Mouse (Mus musculus): ENCODE data around the gene Usp44.
A peak's percentile ranks its signal among the peaks of the same experiment; 100 is the strongest.
"Not testable (repeated sequence)": the region's sequence is repeated elsewhere in the genome, so short reads cannot be mapped to it uniquely, and the experiment has no call there.

Gene Usp44

GRCm38 (mm10) chr10:93830931-93831729 lies at the start of gene Usp44:
Usp44 (plus strand) TSS chr10:93831555.
- no peak for DNase-seq (ENCODE audit: low spot score in 2 of 2)

DNA sequence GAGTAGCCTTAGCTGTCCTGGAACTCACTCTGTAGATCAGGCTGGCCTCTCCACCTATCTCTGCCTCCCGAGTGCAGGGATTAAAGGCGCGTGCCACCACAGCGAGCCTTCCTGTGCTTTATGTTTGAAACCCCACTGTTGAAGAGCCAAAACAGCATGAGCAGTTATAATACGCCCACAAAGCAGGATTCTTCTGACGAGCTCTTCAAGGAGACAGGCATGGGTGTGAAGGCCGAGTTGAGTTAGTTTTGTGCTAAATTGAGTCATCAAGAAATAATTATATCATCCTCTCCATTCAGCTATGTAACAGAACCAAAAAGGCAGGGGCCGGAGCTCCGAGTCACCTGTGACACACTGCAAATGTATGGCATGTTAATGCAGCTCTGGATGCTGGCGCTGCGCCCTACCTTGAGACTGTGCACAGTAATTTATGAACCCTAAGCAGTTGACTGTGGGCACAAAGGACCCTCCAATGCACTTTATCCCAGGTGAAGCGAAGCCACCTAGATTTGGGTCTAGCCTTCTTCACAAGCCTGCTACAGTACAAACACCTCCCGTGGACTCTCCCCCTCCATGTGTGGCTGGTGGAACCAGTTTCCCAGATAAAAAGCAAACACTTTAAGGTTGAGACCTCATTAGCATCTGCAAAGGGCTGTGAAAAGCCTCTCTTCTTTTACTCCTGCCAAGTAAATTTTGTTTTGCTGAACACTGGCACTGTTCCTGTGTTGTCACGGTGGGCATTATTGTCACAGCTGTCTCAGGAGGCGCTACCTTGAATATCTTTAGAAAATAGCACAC lies 47.9 kb upstream of the Usp44 start:
- no peak for DNase-seq (ENCODE audit: low spot score in 2 of 2)

GRCm38 (mm10) chr10:93799711-93800362 lies 31.5 kb upstream of the Usp44 start:
- DNase-seq (ENCODE audit: low spot score in 2 of 2): no peak

DNA sequence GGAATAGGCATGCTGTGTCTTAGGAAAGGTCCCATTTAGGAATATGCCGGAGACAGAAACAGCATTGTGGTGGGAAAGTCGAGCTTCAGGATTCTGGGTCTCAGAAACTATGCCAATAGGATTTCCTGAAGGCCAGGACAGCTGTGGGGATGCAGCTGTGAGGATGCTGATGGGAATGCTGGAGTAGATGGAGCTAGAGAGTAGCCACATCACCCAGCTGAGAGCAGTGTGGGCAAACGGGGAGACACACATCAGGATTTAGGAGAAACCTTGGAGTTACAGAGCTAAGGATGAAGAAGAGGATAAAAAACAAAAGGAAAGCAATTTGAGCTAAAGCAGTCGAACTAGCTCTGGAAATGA lies 31.0 kb upstream of the Usp44 start:
- DNase-seq (ENCODE audit: low spot score in 2 of 2): no peak

DNA sequence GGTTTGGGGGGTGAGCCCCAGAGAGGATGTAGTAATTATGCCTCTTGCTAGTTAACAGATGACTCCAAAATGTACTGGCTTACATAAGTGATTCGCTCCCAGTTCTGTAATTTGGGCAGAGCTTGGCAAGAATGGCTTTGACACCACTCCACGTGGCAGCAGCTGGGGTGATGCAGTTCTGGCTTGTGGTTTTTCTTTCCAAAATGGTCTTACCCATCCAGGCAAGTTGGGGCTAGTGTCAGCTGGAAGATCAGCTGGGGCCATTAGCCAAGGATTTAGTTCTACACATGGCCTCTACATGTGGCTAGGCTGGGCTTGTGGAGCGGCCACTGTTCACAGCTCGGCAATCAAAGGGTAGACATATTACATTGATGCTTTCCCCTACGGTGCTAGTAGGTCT lies 30.5 kb upstream of the Usp44 start:
- DNase-seq (ENCODE audit: low spot score in 2 of 2): no peak

DNA sequence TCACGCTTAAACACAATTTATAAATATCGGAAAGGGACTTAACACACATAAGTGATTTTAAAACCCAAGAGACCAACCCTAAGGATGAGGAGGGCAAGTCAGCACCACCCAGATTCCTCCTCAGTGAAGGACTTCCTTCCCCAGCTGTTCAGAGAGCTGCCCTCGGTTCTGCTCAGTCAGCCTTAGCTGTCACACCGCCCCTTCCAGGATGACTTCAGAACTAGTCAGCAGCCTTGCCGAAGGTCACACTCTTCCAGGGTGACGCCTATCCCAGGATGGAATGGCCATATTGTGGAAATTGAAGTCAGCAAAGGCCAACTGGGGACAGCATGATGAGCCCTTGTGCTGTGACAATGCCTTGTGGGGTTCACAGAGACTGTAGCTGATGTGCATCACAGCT lies 28.2 kb upstream of the Usp44 start:
- DNase-seq (ENCODE audit: low spot score in 2 of 2): no peak

DNA sequence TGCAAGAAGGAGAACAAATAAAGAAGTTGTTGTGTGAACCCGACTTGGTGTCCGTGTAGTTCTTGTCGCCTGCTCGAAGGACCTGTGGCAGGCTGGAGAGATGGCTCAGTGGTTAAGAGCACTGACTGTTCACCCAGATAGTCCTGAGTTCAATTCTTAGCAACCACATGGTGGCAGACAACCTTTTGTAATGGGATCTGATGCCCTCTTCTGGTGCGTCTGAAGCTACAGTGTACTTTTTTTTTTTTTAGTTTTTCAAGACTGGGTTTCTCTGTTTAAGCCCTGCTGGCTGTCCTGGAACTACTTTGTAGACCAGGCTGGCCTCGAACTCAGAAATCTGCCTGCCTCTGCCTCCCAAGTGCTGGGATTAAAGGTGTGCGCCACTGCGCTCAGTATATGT lies 21.9 kb upstream of the Usp44 start:
- not testable (repeated sequence) for DNase-seq (ENCODE audit: low spot score in 2 of 2)

DNA sequence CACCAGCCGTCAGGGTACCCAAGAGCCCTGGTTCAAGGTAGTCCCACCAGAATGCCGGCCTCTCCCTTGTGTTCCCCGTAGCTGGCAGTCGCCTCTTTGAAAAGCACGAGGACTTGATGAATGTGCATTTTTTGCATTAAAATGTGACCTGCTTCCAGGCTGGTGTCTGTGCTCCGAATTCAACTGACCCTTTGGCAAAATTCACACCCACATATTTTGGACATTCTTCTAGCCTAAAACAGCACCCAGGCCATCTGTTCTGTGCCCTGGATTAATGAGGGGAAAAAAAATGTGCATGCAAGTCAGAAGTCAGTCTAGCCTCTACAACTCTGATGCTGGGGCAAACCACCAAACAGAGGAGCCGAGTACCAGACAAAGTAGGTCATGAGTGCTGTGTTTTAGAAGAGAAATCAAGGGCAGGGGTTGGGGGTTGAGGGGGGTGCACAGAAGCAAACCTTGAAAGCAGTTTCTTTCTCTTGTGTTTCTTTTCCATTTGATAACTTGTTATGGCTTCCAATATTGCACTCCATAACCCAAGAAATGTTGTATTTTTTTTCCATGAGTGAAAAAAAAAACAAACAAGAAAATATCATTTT lies 20.7 kb upstream of the Usp44 start:
- no peak for DNase-seq (ENCODE audit: low spot score in 2 of 2)

DNA sequence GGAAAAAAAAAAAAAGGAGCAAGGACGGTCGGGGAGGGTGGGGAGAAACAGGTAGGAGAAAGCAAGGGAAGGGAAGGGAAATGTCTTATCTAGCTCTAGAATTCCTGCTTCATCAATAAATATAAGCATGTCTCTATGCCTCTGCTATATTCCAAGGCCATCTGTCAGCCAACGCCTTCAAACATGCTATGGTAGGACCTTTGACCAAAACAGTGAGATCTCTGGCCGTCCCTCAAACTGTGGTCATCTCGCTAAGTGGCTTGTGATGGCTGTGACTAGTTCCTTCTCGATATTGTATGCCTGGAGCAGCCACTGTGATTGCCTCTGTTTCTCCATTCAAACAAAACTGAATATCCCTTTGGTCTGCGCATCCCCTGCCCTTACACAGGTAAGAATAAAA lies 19.3 kb upstream of the Usp44 start:
- no peak for DNase-seq (ENCODE audit: low spot score in 2 of 2)

DNA sequence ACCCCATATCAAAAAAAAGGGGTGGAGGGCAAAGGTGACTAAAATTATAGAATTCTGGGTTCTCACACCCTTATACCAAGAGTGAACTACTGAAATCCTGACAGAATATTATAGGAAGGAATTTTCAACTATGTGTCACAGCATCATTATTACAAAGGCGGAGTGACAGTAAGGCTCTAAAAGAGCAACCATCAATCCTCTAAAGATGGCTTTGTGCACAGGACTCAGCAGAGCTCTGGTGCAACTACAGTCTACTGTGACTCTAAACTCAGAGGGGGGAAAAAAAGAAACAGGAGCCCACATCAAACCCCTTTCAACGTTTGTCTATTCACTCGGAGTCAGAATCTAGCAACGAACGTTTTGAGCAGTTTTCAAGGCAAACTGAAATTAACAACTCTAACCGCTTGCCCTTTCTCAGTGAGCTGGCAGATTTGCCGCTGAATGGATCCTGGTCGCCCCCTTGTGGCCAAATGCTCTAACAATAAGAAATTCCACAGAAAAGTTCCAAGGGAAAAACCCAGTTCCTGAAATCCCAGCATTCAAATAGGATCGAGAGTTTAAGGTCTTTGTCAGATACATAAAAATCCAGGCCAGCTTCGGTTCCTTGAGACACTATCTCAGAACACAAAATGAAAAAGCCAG lies 18.5 kb upstream of the Usp44 start:
- DNase-seq (ENCODE audit: low spot score in 2 of 2): peak; percentile 47 to 66

GRCm38 (mm10) chr10:93813755-93814154 lies 17.6 kb upstream of the Usp44 start:
- no peak for DNase-seq (ENCODE audit: low spot score in 2 of 2)

DNA sequence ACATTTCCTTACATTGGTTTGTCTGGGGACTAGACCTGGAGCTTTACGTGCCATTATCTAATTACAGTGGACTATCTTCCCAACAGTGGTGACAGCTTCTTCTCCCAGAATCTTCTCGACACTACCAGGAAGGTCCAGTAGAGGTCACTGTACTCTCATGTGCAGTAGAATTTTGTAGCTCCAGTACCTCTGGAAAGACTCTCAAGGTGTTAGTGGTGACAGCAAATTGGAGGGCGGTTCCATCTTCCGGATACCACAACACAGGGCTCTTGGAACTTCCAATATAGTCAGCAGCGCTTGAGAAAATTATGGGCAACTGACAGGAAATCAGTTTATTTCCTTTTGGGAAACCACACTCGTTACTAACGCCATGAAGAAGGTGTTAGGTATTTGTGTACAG lies 12.7 kb upstream of the Usp44 start:
- DNase-seq (ENCODE audit: low spot score in 2 of 2): peak; percentile 36 to 38

GRCm38 (mm10) chr10:93829898-93830831 lies 1.2 kb upstream of the Usp44 start:
- DNase-seq (ENCODE audit: low spot score in 2 of 2): no peak

DNA sequence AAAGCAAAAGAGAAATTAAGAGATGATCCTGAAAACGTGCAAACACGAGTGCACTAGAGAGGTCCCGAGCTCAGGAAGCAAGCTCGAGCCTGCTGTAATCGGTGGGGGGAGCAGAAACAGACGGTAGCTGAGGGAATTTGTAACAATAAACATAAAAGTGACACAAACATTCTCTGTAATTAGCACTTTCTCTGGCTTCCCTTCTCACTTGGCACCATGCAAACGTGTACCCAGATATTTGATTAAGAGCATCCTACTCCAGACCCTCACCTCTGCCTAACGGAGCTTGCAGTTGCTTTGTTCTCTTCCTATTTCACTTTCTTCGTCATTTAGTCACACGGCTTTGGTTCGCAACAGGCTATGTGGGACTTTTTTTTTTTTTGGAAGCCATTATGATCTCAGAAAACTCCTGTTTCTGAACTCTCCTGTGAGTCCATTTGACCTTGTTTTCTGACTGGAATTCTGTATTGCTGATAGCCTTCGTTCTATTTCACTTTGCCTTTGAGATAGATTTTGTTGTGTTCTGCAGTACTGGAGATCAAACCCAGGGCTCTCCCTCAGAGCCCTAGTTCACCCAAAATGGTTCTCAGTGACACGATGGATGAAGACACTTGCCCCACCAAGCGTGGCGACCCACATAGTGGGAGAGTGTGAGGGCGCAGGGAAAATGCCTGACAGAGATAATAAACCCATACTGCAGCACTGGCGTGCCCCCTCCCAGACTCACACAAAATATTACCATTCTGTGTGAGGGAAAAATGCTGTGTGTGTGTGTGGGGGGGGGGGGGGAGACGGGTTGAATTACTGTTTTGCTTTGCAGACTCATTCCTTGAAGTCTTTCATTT lies 597 bp downstream of the Usp44 start:
- DNase-seq (ENCODE audit: low spot score in 2 of 2): no peak

DNA sequence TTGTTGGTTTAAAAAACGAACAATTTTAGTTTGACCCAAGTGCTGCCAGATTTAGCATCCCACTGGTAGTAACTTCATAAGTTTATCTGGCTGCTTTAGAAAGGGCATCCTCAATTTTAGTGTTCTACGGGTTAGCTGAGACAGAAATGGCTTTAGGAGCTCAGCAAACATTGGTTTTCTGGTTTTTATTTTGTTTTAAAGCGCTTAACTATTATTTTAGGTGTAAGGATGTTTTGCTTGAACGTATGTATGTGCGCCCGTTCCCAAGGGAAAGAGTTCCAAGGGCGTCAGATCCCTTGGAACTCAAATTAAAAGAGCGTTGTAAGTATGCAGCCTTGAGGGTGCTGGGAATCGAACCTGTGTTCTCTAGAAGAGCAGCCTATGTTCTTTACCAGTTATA lies 1.5 kb downstream of the Usp44 start:
- no peak for DNase-seq (ENCODE audit: low spot score in 2 of 2)

DNA sequence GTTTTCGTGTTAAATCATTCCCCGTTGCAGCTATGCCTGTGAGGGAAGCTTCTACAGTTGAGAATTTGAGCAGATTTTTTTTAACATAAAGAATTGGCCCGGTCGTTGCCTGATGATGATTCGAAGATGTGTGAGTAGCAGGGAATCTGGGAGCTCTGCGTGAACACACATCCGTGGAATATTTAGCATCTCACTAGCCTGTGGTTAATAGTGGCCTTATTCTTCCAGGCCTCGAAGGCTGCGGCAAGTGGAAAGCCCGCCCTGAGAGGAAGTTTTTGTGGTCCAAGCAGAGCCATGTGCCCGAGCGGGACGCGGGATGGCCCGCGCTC lies 2.0 kb downstream of the Usp44 start:
- DNase-seq (ENCODE audit: low spot score in 2 of 2): no peak

DNA sequence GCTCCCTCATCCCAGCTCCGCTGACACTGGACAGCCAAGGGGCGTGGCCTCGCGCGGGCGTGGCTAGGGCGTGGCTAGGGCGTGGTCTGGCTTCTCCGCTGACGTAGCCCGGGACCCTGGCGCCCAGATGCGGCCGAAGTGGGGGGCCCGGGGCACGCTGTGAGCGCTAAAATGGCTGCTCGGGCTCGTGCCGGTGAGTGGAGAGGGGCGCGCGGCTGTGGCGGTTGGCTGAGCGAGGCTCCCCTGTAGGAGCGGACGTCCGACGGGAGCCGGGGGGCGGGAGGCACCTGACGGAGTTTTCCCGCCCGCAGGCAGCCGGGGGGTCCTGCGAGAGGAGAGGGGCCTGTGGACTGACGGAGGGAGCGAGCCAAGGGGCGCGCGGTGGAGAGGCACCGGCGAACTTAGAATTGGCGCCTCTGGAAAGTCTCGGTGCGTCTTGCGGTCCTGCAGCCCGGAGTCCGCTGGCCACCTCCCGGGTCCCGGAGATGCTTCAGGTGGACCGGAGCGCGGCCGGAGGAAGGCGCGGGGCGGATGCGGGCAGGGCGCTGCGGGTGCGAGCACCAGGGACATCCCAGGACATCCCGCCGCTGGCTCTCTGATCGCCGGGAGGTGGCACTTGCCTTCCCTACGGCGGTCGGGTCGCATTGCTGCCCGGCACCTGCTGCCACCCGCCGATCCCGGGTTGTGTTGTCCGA lies 2.5 kb downstream of the Usp44 start:
- DNase-seq (ENCODE audit: low spot score in 2 of 2): peak in 1 of 2 experiments; percentile 12

DNA sequence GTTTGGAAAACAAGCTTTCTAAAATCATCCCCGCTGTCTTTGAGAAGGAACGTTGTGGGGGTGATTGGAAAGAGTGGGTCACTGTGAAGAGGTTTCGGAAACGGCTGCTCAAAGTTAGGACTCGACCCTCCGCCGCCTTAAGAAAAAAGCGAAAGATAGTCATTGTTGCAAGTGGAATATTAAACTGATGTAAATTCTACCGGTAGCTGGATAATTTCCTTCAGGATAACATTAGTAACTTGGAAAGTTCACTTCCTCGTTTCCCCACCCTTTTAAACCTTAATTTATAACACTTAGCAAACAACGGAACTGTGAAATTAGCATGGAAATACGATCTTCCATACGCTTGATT lies 3.0 kb downstream of the Usp44 start:
- DNase-seq (ENCODE audit: low spot score in 2 of 2): no peak

GRCm38 (mm10) chr10:93835115-93835514 lies 3.8 kb downstream of the Usp44 start:
- DNase-seq (ENCODE audit: low spot score in 2 of 2): not testable (repeated sequence)
